ENCODE assay signal across 21 mouse cellular contexts in the genomic region with DNA sequence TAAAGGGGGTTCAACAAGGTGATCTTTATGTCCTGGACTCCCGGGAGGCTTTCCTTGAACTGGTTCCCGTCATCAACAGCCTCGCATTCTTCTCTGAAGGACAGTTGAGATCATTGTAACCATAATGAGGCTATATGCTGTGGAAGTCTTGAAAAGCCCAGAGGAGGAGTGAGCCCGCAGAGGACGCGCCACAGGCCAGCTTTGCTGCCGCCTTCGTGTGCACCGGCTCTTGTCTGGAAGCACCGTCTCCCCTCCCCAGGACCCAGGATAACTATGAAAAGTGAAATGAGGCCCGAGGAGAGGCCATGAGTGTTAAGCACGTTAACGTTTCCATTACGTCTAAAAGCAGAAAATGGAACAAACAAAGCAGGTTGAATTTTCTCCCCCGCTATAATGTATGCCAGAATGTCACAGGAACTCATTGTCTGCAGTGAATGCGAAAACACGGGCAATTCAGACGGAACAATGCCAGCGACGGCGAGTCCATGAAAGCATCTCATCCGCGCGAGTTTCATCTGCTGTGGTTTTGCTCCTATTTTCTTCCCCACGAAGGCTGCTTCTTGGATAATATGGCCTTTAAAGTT. TPM values are rescaled to one million over a fixed set of nuclear protein-coding genes. Genes with fewer than 3 reads are reported as not detected.
DNase-seq lines count a peak whose midpoint lies in the region; ATAC-seq and TF ChIP-seq lines count a peak whose summit lies in the region.
"Had no signal": no experiment of that assay in that cellular context is flagged by ENCODE, and none has a peak within 500 bp of the region (broad histone marks: within the 10 kb centered on the region; RNA-seq: fewer than 3 reads in every experiment).

No protein-coding gene starts in this region.

- H3K27me3 ChIP-seq in forebrain, embryonic 15.5 days: no peaks in the 10 kb centered on the region
- no peaks in the 10 kb centered on the region for H3K27me3 ChIP-seq in hindbrain, embryonic 16.5 days (replicated peaks; ENCODE audit: control insufficient read depth, insufficient read depth, low read length)
- H3K27me3 ChIP-seq in midbrain, postnatal 0 days (ENCODE audit: insufficient read depth, low read length): no peaks in the 10 kb centered on the region
- no peaks in the 10 kb centered on the region for H3K27me3 ChIP-seq in kidney, embryonic 16.5 days (ENCODE audit: insufficient read depth, low read length)
- H3K27me3 ChIP-seq: liver, embryonic 12.5 days; lung, embryonic 15.5 days had no signal

- no peak overlapping the region for H3K9ac ChIP-seq in forebrain, embryonic 15.5 days (replicated peaks)
- H3K9ac ChIP-seq in hindbrain, embryonic 16.5 days (ENCODE audit: low read depth, low read length): no peak overlapping the region
- H3K9ac ChIP-seq in midbrain, postnatal 0 days (replicated peaks; ENCODE audit: low read length, poor library complexity, severe bottlenecking): no peak overlapping the region
- H3K9ac ChIP-seq in kidney, embryonic 16.5 days (replicated peaks; ENCODE audit: low read length): no peak overlapping the region
- H3K9ac ChIP-seq: liver, embryonic 12.5 days; lung, embryonic 15.5 days had no signal

- no peak for TF ChIP-seq POLR2A in brain, embryonic 14.5 days (IDR thresholded peaks at IDR 0.05; ENCODE audit: borderline replicate concordance, extremely low read depth, insufficient read depth, insufficient read length, poor library complexity, severe bottlenecking)

- no peaks in the 10 kb centered on the region for H3K36me3 ChIP-seq in forebrain, embryonic 15.5 days
- H3K36me3 ChIP-seq in hindbrain, embryonic 16.5 days (ENCODE audit: control insufficient read depth, insufficient read depth, low read length): no peaks in the 10 kb centered on the region
- H3K36me3 ChIP-seq in midbrain, postnatal 0 days (ENCODE audit: insufficient read depth, low read length): no peaks in the 10 kb centered on the region
- no peaks in the 10 kb centered on the region for H3K36me3 ChIP-seq in kidney, embryonic 16.5 days (ENCODE audit: insufficient read depth, low read length)
- H3K36me3 ChIP-seq: heart, embryonic 10.5 days; liver, embryonic 12.5 days; lung, embryonic 15.5 days had no signal

- 44% methylated on average over 25 of the region's 25 CpGs for WGBS in forebrain, embryonic 15.5 days
- 30% methylated on average over 25 of the region's 25 CpGs for WGBS in hindbrain, embryonic 16.5 days
- WGBS in midbrain, postnatal 0 days: 25% methylated on average over 25 of the region's 25 CpGs
- 88% methylated on average over 25 of the region's 25 CpGs for WGBS in kidney, embryonic 16.5 days

- no peaks in the 10 kb centered on the region for H3K4me1 ChIP-seq in forebrain, embryonic 15.5 days
- no peaks in the 10 kb centered on the region for H3K4me1 ChIP-seq in hindbrain, embryonic 16.5 days (ENCODE audit: control insufficient read depth, insufficient read depth, low read depth, low read length)
- H3K4me1 ChIP-seq in midbrain, postnatal 0 days (ENCODE audit: insufficient read depth, low read length): no peaks in the 10 kb centered on the region
- H3K4me1 ChIP-seq in kidney, embryonic 16.5 days (ENCODE audit: insufficient read depth, low read length): no peaks in the 10 kb centered on the region
- H3K4me1 ChIP-seq: heart, embryonic 10.5 days; liver, embryonic 12.5 days; lung, embryonic 15.5 days had no signal

- no peak for TF ChIP-seq CTCF in brain, embryonic 14.5 days (IDR thresholded peaks at IDR 0.05; ENCODE audit: borderline replicate concordance, extremely low read depth, insufficient read depth, insufficient read length)
- TF ChIP-seq CTCF in midbrain, postnatal 0 days (IDR thresholded peaks at IDR 0.05): no peak

- no peak overlapping the region for H3K4me3 ChIP-seq in forebrain, embryonic 15.5 days
- 0 out of 2 replicates have a peak overlapping the region, but pooled peaks have one; percentile 7 for H3K4me3 ChIP-seq in hindbrain, embryonic 16.5 days (ENCODE audit: low read length)
- no peak overlapping the region for H3K4me3 ChIP-seq in midbrain, postnatal 0 days (ENCODE audit: low read depth, low read length)
- H3K4me3 ChIP-seq in kidney, embryonic 16.5 days (ENCODE audit: low read length): no peak overlapping the region
- H3K4me3 ChIP-seq: gastrocnemius, adult 2 months; heart, embryonic 10.5 days; liver, embryonic 12.5 days; lung, embryonic 15.5 days had no signal

- H3K9me3 ChIP-seq in forebrain, embryonic 15.5 days: no peaks in the 10 kb centered on the region
- H3K9me3 ChIP-seq in hindbrain, embryonic 16.5 days (ENCODE audit: control insufficient read depth, low read length): no peaks in the 10 kb centered on the region
- no peaks in the 10 kb centered on the region for H3K9me3 ChIP-seq in midbrain, postnatal 0 days (ENCODE audit: low read length)
- 0 out of 2 replicates have a peak, but pooled peaks cover 4% of the 10 kb centered on the region for H3K9me3 ChIP-seq in kidney, embryonic 16.5 days (ENCODE audit: low read length)
- H3K9me3 ChIP-seq: heart, embryonic 10.5 days; liver, embryonic 12.5 days; lung, embryonic 15.5 days had no signal

- no peak for ATAC-seq in forebrain, embryonic 15.5 days (replicated peaks)
- ATAC-seq in hindbrain, embryonic 16.5 days: no peak
- no peak for ATAC-seq in midbrain, postnatal 0 days (ENCODE audit: low FRiP score)
- ATAC-seq in kidney, embryonic 16.5 days (ENCODE audit: low FRiP score, low TSS enrichment): no peak
- ATAC-seq: intestine, embryonic 16.5 days; liver, embryonic 12.5 days had no signal

- DNase-seq in brain, embryonic 14.5 days (ENCODE audit: low read depth): peak; percentile 56
- DNase-seq in midbrain, postnatal 0 days (ENCODE audit: low spot score): no peak
- DNase-seq in left cerebral cortex, adult 9 months (ENCODE audit: low spot score in 2 of 2): no peak
- no peak for DNase-seq in heart, adult 9 months (ENCODE audit: low spot score in 2 of 2)
- DNase-seq: adrenal gland, adult 2 months; cerebellum, adult 8-10 months; gastrocnemius, adult 2 months; heart, postnatal 14 days; kidney, postnatal 14 days; left cerebral cortex, postnatal 4 days; thymus, adult 18-20 months had no signal

- no peak overlapping the region for H3K27ac ChIP-seq in forebrain, embryonic 15.5 days (replicated peaks)
- H3K27ac ChIP-seq in hindbrain, embryonic 16.5 days (ENCODE audit: low read depth, low read length): no peak overlapping the region
- no peak overlapping the region for H3K27ac ChIP-seq in midbrain, postnatal 0 days (ENCODE audit: low read depth, low read length)
- no peak overlapping the region for H3K27ac ChIP-seq in kidney, embryonic 16.5 days (ENCODE audit: low read length)
- H3K27ac ChIP-seq: gastrocnemius, adult 2 months; heart, embryonic 10.5 days; liver, embryonic 12.5 days; lung, embryonic 15.5 days had no signal

- peak overlapping the region; percentile 15; the same call in 1 of the 2 replicates for H3K4me2 ChIP-seq in forebrain, embryonic 15.5 days (replicated peaks)
- peak overlapping the region; percentile 42 for H3K4me2 ChIP-seq in hindbrain, embryonic 16.5 days (ENCODE audit: low read length)
- H3K4me2 ChIP-seq in midbrain, postnatal 0 days (ENCODE audit: low read depth, low read length, poor library complexity, severe bottlenecking): peak overlapping the region; percentile 5; the same call in 1 of the 2 replicates
- H3K4me2 ChIP-seq in kidney, embryonic 16.5 days (replicated peaks; ENCODE audit: low read depth, low read length): no peak overlapping the region
- H3K4me2 ChIP-seq: liver, embryonic 12.5 days; lung, embryonic 15.5 days had no signal

RNA-seq across cellular contexts. Expression of gene Nkx2-2, which starts 41.8 kb away (rescaled TPM):
- 8.8 and 14.4 TPM in 2 replicates for polyA plus RNA-seq in brain, embryonic 14.5 days (2012; rRNA removed)
- polyA plus RNA-seq in forebrain, embryonic 15.5 days (2015; fragmentation: Nextera tagmentation; extraction: Ambion mirVana): 1.5 and 4.1 TPM in 2 replicates
- 3.3 and 4.2 TPM in 2 replicates for polyA plus RNA-seq in hindbrain, embryonic 16.5 days (2015; fragmentation: Nextera tagmentation; extraction: Ambion mirVana)
- 25.8 and 34.8 TPM in 2 replicates for total RNA-seq in midbrain, postnatal 0 days (2014; rRNA removed)
- 11.8 and 12.9 TPM in 2 replicates for polyA plus RNA-seq in midbrain, postnatal 0 days (2015; fragmentation: Nextera tagmentation; extraction: Ambion mirVana)
- not detected in 2 replicates for polyA plus RNA-seq in kidney, embryonic 16.5 days (2015; fragmentation: Nextera tagmentation; extraction: Ambion mirVana)
- total RNA-seq: adrenal gland, adult 2 months; gastrocnemius, adult 2 months; heart, postnatal 14 days; megakaryocyte, adult 5-6 weeks had no signal
- polyA plus RNA-seq: adrenal gland, adult 2 months; C2C12; liver, embryonic 12.5 days; lung, embryonic 15.5 days; urinary bladder, adult 2 months had no signal
